Mouse (Mus musculus): ENCODE data around the gene Arf6.

- TF ChIP-seq CTCF (IDR thresholded peaks at IDR 0.05; ENCODE audit: control insufficient read depth, insufficient read depth, insufficient read length) (no peak), USF1 (IDR thresholded peaks at IDR 0.05; ENCODE audit: low read depth) (no peak), MYOG (IDR thresholded peaks at IDR 0.05; ENCODE audit: control insufficient read depth, extremely low read depth, insufficient read length) (no peak), FOSL1 (IDR thresholded peaks at IDR 0.05; ENCODE audit: insufficient read depth, low read length, poor library complexity, severe bottlenecking) (no peak), CEBPB (IDR thresholded peaks at IDR 0.05; ENCODE audit: low read depth) (no peak)
These were observed 10.9 kb downstream of the Arf6 start for GRCm38 (mm10) chr12:69382880-69383279.
